Mouse (Mus musculus): ENCODE data around the gene Tmco4. TPM values are rescaled to one million over a fixed set of nuclear protein-coding genes. Genes with fewer than 3 reads are reported as not detected.

The Tmco4 gene
- 4.7 and 4.8 TPM in 2 replicates for polyA plus RNA-seq (2012; rRNA removed)

GRCm38 (mm10) chr4:138972827-138973718, at the start of gene Tmco4:
Gene Tmco4, plus strand, starts transcription at chr4:138972888.

DNA sequence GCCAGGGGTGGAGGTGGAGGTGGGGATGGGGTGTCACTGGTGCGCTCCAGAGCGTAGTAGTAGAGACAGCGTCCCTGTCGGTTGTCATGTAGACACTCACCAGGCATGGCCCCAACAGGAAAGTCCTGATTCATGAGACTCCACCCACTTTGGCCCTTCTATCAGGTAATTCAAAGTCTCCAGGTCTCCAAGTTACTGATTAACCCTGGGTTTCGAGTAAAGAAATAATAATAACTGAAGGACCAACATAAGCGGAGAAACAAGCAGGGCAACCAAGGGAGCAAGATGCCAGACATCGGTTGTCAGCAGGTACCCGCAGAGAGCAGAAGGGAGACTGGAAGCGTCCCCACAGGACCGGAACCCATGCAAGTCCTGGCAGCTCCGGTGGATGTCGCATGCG, 5.8 kb upstream of the Tmco4 start, which contains the start of gene Rnf186:
Gene Rnf186 (plus strand): TSS at position 247 of the 400 bp plus-strand sequence.

GRCm38 (mm10) chr4:139075041-139075711, 102.5 kb downstream of the Tmco4 start, which contains the start of gene Htr6:
Gene Htr6, minus strand, starts transcription at chr4:139075570.

GRCm38 (mm10) chr4:139092356-139093195, 119.9 kb downstream of the Tmco4 start, which contains the start of gene Nbl1:
Gene Nbl1, minus strand, starts transcription at chr4:139092993.

Other genes starting within 250 kb of the Tmco4 start
- 0.02 TPM in 1 of 2 replicates, not detected in the other for gene Pla2g2c, start 248.1 kb upstream of the Tmco4 start, polyA plus RNA-seq (2012; rRNA removed)
- gene Ubxn10, start 235.7 kb upstream of the Tmco4 start, polyA plus RNA-seq (2012; rRNA removed) = 0.06 and 0.10 TPM in 2 replicates
- 0.01 and 0.02 TPM in 2 replicates for gene Pla2g2f, start 215.3 kb upstream of the Tmco4 start, polyA plus RNA-seq (2012; rRNA removed)
- 0.05 and 0.06 TPM in 2 replicates for gene Pla2g2d, start 197.2 kb upstream of the Tmco4 start, polyA plus RNA-seq (2012; rRNA removed)
- 0.05 TPM in 1 of 2 replicates, not detected in the other for gene Pla2g5, start 109.4 kb upstream of the Tmco4 start, polyA plus RNA-seq (2012; rRNA removed)
- not detected in 2 replicates for gene Gm13030, start 98.9 kb upstream of the Tmco4 start, polyA plus RNA-seq (2012; rRNA removed)
- gene Pla2g2e, start 94.9 kb upstream of the Tmco4 start, polyA plus RNA-seq (2012; rRNA removed) = not detected in 2 replicates
- gene Otud3, start 58.9 kb upstream of the Tmco4 start, polyA plus RNA-seq (2012; rRNA removed) = 1.6 and 2.1 TPM in 2 replicates
- 1.5 and 2.1 TPM in 2 replicates for gene Rnf186, start 5.8 kb upstream of the Tmco4 start, polyA plus RNA-seq (2012; rRNA removed)
- gene Htr6, start 102.7 kb downstream of the Tmco4 start, polyA plus RNA-seq (2012; rRNA removed) = not detected in 2 replicates
- 2.4 and 2.5 TPM in 2 replicates for gene Nbl1, start 120.1 kb downstream of the Tmco4 start, polyA plus RNA-seq (2012; rRNA removed)
- 79.1 and 89.4 TPM in 2 replicates for gene Minos1, start 158.2 kb downstream of the Tmco4 start, polyA plus RNA-seq (2012; rRNA removed)
- 73.6 and 74.6 TPM in 2 replicates for gene Capzb, start 220.0 kb downstream of the Tmco4 start, polyA plus RNA-seq (2012; rRNA removed)